Mouse (Mus musculus) midbrain, postnatal 0 days (tissue): Measurements from ENCODE around the gene Dmp1. TPM values are rescaled to one million over a fixed set of nuclear protein-coding genes. Genes with fewer than 3 reads are reported as not detected.

ENCODE experiments used
- ATAC-seq: fragments of 200-750 bp; cut with Nextera tagmentation; 2 replicates; pipeline ENCODE4 v1.8.0; 2017; ENCODE audit warnings: moderate number of reproducible peaks, mild to moderate bottlenecking, moderate TSS enrichment, moderate library complexity; ENCODE audit not compliant: low FRiP score
- DNase-seq: peaks from one replicate; pipeline ENCODE4 v3.0.0-alpha.2; 2015; ENCODE audit warnings: low spot score
- H3K27ac ChIP-seq: fragments of 300-500 bp; sonication (generic); 2 replicates; pipeline ENCODE4 v1.5.1; 2014; ENCODE audit warnings: low read depth, mild to moderate bottlenecking, low read length, mixed read lengths
- H3K27me3 ChIP-seq: fragments of 300-500 bp; sonication (generic); 2 replicates; pipeline ENCODE4 v1.6.1; 2014; ENCODE audit warnings: low read length, control low read depth, mixed read lengths; ENCODE audit not compliant: insufficient read depth
- H3K36me3 ChIP-seq: fragments of 300-500 bp; sonication (generic); 2 replicates; pipeline ENCODE4 v1.6.1; 2014; ENCODE audit warnings: low read length, control low read depth, mixed read lengths; ENCODE audit not compliant: insufficient read depth
- H3K4me1 ChIP-seq: fragments of 300-500 bp; sonication (generic); 2 replicates; pipeline ENCODE4 v1.6.1; 2014; ENCODE audit warnings: mild to moderate bottlenecking, control low read depth, antibody characterized with exemption, low read length, mixed read lengths; ENCODE audit not compliant: insufficient read depth
- H3K4me2 ChIP-seq: fragments of 300-500 bp; sonication (generic); 2 replicates; pipeline ENCODE4 v1.6.1; 2014; ENCODE audit warnings: low read depth, mild to moderate bottlenecking, low read length, mixed read lengths; ENCODE audit not compliant: poor library complexity, severe bottlenecking
- H3K4me3 ChIP-seq: fragments of 300-500 bp; sonication (generic); 2 replicates; pipeline ENCODE4 v1.5.1; 2014; ENCODE audit warnings: low read depth, mild to moderate bottlenecking, low read length, moderate library complexity
- H3K9ac ChIP-seq: fragments of 300-500 bp; sonication (generic); replicated peaks from 2 replicates; pipeline ENCODE4 v1.6.1; 2014; ENCODE audit warnings: mild to moderate bottlenecking, low read length, moderate library complexity, mixed read lengths; ENCODE audit not compliant: poor library complexity, severe bottlenecking
- H3K9me3 ChIP-seq: fragments of 300-500 bp; sonication (generic); 2 replicates; pipeline ENCODE4 v1.6.1; 2016; ENCODE audit warnings: low read length, control low read depth
- CTCF ChIP-seq: IDR thresholded peaks from 2 replicates; pipeline ENCODE4 v1.5.1; 2016; ENCODE audit warnings: antibody characterized with exemption, mild to moderate bottlenecking
- WGBS: fragments of 180-500 bp; shearing (Covaris S2); extraction: QIAGEN DNeasy Blood & Tissue Kit; methylation state at CpG from one replicate; pipeline ENCODE4 v1.1.7; 2014; 5-methylcytosine and 5-hydroxymethylcytosine counted together
- polyA plus RNA-seq: library from polyadenylated mRNA; unstranded; fragments of >200 nt; fragmentation: Nextera tagmentation; extraction: Ambion mirVana; gene quantifications from 2 replicates; pipeline ENCODE4 v1.2.1, GENCODE M21; 2015
- total RNA-seq: library from RNA; depleted of rRNA; stranded (reverse); fragments of >200 nt; gene quantifications from 2 replicates; pipeline ENCODE4 v1.2.3, GENCODE M21; 2014

Gene Dmp1
- total and polyA plus RNA-seq, 2 experiments from 2014 or later = 0.28 TPM; not detected in 1

DNA sequence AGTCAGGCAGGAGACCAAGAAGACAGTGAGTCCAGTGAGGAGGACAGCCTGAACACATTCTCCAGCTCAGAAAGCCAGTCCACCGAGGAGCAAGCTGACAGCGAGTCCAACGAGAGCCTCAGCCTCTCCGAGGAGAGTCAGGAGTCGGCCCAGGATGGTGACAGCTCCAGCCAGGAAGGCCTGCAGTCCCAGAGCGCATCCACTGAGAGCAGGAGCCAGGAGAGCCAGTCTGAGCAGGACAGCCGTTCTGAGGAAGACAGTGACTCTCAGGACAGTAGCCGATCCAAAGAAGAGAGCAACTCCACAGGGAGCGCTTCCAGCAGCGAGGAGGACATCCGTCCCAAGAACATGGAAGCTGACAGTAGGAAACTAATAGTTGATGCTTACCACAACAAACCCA lies 10.1 kb downstream of the Dmp1 start:
- ATAC-seq = no peak
- Histone ChIP-seq H3K4me3 (no peak overlapping the region), H3K4me2 (no peak overlapping the region), H3K4me1 (no peaks in the 10 kb centered on the region), H3K27ac (no peak overlapping the region), H3K9me3 (no peaks in the 10 kb centered on the region), H3K9ac (no peak overlapping the region), H3K27me3 (no peaks in the 10 kb centered on the region), H3K36me3 (no peaks in the 10 kb centered on the region)
- DNase-seq = no peak
- WGBS = 80% methylated on average over 11 of the region's 11 CpGs
- TF ChIP-seq CTCF = no peak

DNA sequence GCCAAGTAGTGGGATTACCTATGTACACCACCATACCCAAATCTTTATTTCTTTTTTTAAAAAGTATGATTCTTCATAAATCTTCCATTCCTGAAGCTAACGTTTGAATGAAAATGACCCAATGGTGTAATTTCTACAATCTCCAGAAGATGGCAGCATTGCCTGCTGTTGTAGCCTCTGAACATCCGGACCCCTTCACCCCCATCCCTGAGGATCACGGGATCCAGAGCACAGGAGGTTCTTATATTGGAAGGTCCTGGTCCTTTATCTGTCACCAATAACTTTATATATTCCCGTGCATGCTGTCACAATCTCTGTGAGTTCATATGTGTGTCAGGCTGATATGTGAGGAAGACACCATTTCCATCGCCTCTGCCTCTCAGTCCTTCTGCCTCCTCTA lies 16.5 kb downstream of the Dmp1 start:
- WGBS = 26% methylated on average over 5 of the region's 5 CpGs
- DNase-seq (peak; percentile 58), ATAC-seq (no peak)
- H3K9me3 ChIP-seq = no peaks in the 10 kb centered on the region
- no peaks in the 10 kb centered on the region for H3K4me1 ChIP-seq
- H3K27me3 ChIP-seq = no peaks in the 10 kb centered on the region
- TF ChIP-seq CTCF = peak; percentile 88
- H3K27ac ChIP-seq = no peak overlapping the region
- no peak overlapping the region for H3K4me3 ChIP-seq
- no peak overlapping the region for H3K4me2 ChIP-seq
- H3K9ac ChIP-seq = no peak overlapping the region
- H3K36me3 ChIP-seq = no peaks in the 10 kb centered on the region

DNA sequence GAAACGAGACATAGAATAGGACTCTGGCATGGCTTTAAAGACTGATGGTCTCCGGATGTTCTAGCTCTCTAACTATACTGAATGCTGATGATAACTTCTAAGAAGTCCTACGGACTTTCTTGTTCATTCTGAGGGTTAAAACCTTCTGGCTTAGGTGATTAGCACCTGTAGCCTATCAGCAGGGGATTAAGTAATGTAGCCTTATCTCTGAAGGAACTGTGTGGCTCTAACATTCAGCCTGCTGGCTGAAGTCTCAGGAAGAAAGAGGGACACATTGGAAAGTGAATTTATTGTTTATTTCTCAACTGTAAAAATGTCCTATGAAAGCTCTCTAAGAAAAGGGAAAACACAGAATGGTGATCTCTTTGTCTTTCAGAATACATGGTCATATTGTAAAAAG lies 21.9 kb downstream of the Dmp1 start:
- H3K36me3 ChIP-seq = no peaks in the 10 kb centered on the region
- H3K4me2 ChIP-seq = no peak overlapping the region
- no peak overlapping the region for H3K4me3 ChIP-seq
- whole genome bisulfite sequencing = 83% methylated on average over 3 of the region's 3 CpGs
- no peaks in the 10 kb centered on the region for H3K4me1 ChIP-seq
- DNase-seq (no peak), ATAC-seq (no peak)
- no peak overlapping the region for H3K27ac ChIP-seq
- no peaks in the 10 kb centered on the region for H3K27me3 ChIP-seq
- TF ChIP-seq CTCF = no peak
- no peaks in the 10 kb centered on the region for H3K9me3 ChIP-seq
- H3K9ac ChIP-seq = no peak overlapping the region

DNA sequence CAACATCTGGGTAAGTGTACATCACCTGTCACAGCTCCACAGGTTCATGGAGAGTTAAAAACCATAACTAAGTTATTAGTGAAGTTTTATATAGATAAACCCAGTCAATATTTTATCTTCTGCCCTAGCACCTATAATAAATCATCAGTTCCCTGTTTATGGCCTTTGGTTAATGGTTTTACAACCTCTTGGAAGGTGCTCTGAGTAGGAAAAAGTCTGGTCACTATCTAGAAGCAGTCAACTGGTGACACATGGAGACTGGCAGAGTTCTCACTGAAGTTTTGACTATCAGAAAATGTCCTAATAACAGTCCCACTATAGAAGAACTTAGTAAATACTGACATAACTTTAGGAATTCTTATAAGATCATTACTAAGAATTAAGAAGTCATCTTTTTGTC lies 22.3 kb downstream of the Dmp1 start:
- Histone ChIP-seq H3K9ac (no peak overlapping the region), H3K36me3 (no peaks in the 10 kb centered on the region), H3K4me2 (no peak overlapping the region), H3K27ac (no peak overlapping the region), H3K9me3 (no peaks in the 10 kb centered on the region), H3K27me3 (no peaks in the 10 kb centered on the region), H3K4me1 (no peaks in the 10 kb centered on the region), H3K4me3 (no peak overlapping the region)
- TF ChIP-seq CTCF = no peak
- ATAC-seq = no peak
- no peak for DNase-seq

DNA sequence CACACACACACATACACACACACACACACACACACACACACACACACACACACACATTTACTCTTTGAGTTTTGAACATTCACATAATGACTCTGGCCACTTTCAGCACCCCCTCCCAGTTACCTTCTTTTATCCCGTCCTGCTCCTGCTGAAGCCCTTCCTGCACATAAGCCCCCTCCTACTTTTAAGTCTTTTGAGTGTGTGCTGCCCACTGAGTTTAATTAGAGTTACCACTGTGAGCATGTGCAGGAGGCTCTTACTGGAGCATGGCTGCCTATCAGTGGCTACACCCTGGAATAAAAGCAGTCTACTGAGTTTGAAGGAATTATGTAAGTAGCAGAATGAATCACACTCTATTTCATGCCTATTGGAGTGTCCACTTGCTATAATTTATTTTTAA lies 26.1 kb downstream of the Dmp1 start:
- WGBS = 16% methylated on average over 1 of the region's 1 CpGs
- no peaks in the 10 kb centered on the region for H3K4me1 ChIP-seq
- no peak overlapping the region for H3K4me3 ChIP-seq
- ATAC-seq (no peak), DNase-seq (no peak)
- no peak overlapping the region for H3K27ac ChIP-seq
- no peaks in the 10 kb centered on the region for H3K9me3 ChIP-seq
- H3K4me2 ChIP-seq = no peak overlapping the region
- TF ChIP-seq CTCF = no peak
- H3K9ac ChIP-seq = no peak overlapping the region
- no peaks in the 10 kb centered on the region for H3K36me3 ChIP-seq
- no peaks in the 10 kb centered on the region for H3K27me3 ChIP-seq

DNA sequence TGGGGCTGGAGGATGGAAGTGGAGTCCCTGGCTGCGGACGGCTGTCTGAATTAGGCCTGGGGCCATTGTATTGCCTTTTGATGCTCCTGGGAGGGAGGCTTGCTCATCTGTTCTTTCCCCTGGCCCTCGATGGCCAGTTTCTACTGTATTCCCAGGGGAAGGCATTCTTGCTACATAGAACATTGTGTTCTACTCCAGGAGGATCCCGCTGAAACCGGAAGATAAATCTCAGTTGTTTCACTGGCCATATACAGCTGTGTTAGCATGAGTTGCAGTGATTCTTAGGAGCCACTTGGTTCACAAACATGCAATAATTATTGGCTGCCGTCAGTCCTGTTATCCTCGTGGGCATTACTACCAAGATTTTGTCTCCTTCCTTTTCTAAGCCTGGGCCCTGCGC lies 34.3 kb downstream of the Dmp1 start:
- no peak for ATAC-seq

More for the DNA sequence above, 34.3 kb downstream of the Dmp1 start:
- H3K27ac ChIP-seq = no peak overlapping the region
- no peaks in the 10 kb centered on the region for H3K27me3 ChIP-seq
- no peak overlapping the region for H3K4me2 ChIP-seq
- H3K4me1 ChIP-seq = no peaks in the 10 kb centered on the region
- DNase-seq = no peak
- 83% methylated on average over 8 of the region's 8 CpGs for WGBS
- no peaks in the 10 kb centered on the region for H3K36me3 ChIP-seq
- no peak for TF ChIP-seq CTCF
- no peak overlapping the region for H3K9ac ChIP-seq
- no peaks in the 10 kb centered on the region for H3K9me3 ChIP-seq
- H3K4me3 ChIP-seq = no peak overlapping the region
